Mouse (Mus musculus): ENCODE measurements around the gene Ager.

DNA sequence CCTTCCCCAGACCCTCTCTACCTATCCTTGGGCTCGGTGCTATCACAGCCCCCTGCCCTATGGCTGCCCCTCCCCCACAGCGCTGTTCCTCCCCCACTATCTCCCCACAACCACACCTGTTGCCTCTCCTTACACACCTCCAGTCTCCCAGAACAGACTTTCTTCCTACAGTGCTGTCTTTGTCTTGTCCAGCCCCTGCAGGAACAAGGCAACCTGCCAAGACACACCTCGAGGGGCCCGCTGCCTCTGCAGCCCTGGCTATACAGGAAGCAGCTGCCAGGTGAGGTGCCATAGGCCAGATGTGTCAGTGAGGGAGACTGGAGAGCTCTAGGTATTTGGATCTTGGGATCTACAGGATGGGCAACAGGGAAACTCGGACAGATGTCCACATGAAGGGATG, 21.1 kb upstream of the Ager start:
- TF ChIP-seq CTCF (IDR thresholded peaks at IDR 0.05; ENCODE audit: low read depth) (no peak), EP300 (optimal IDR thresholded peaks at IDR 0.05) (no peak)
